Mouse (Mus musculus) limb, embryonic 15.5 days (tissue): ENCODE data around the gene Dazap2. TPM values are rescaled to one million over a fixed set of nuclear protein-coding genes. Genes with fewer than 3 reads are reported as not detected.
A peak's percentile ranks its signal among the peaks of the same experiment; 100 is the strongest.

Source experiments
- ATAC-seq: fragments of 200-750 bp; cut with Nextera tagmentation; 2 replicates; pipeline ENCODE4 v1.8.0; 2017; ENCODE audit warnings: low read depth, moderate TSS enrichment; ENCODE audit not compliant: insufficient number of reproducible peaks, low FRiP score, low TSS enrichment
- H3K27ac ChIP-seq: fragments of 300-500 bp; sonication (generic); 2 replicates; pipeline ENCODE4 v1.5.1; 2015; ENCODE audit warnings: moderate library complexity, mild to moderate bottlenecking, inconsistent platforms
- H3K27me3 ChIP-seq: fragments of 300-500 bp; sonication (generic); 2 replicates; pipeline ENCODE4 v1.6.1; 2015; ENCODE audit warnings: inconsistent platforms
- H3K36me3 ChIP-seq: fragments of 300-500 bp; sonication (generic); 2 replicates; pipeline ENCODE4 v1.6.1; 2015; ENCODE audit warnings: inconsistent platforms
- H3K4me1 ChIP-seq: fragments of 300-500 bp; sonication (generic); 2 replicates; pipeline ENCODE4 v1.6.1; 2015; ENCODE audit warnings: inconsistent platforms
- H3K4me2 ChIP-seq: fragments of 300-500 bp; sonication (generic); 2 replicates; pipeline ENCODE4 v1.6.1; 2015; ENCODE audit warnings: mild to moderate bottlenecking, inconsistent platforms
- H3K4me3 ChIP-seq: fragments of 300-500 bp; sonication (generic); 2 replicates; pipeline ENCODE4 v1.5.1; 2015; ENCODE audit warnings: mild to moderate bottlenecking, inconsistent platforms
- H3K9ac ChIP-seq: fragments of 300-500 bp; sonication (generic); 2 replicates; pipeline ENCODE4 v1.6.1; 2015; ENCODE audit warnings: inconsistent platforms
- H3K9me3 ChIP-seq: fragments of 300-500 bp; sonication (generic); 2 replicates; pipeline ENCODE4 v1.6.1; 2016; ENCODE audit warnings: inconsistent platforms
- WGBS: fragments of 180-500 bp; shearing (Covaris S2); methylation state at CpG from one replicate; pipeline ENCODE4 v1.1.7; 2015; 5-methylcytosine and 5-hydroxymethylcytosine counted together
- polyA plus RNA-seq: library from polyadenylated mRNA; unstranded; fragments of >200 nt; fragmentation: Nextera tagmentation; extraction: Ambion mirVana; gene quantifications from 2 replicates; pipeline ENCODE4 v1.2.1, GENCODE M21; 2015

Gene Dazap2
- polyA plus RNA-seq = 166 and 185 TPM in 2 replicates

DNA sequence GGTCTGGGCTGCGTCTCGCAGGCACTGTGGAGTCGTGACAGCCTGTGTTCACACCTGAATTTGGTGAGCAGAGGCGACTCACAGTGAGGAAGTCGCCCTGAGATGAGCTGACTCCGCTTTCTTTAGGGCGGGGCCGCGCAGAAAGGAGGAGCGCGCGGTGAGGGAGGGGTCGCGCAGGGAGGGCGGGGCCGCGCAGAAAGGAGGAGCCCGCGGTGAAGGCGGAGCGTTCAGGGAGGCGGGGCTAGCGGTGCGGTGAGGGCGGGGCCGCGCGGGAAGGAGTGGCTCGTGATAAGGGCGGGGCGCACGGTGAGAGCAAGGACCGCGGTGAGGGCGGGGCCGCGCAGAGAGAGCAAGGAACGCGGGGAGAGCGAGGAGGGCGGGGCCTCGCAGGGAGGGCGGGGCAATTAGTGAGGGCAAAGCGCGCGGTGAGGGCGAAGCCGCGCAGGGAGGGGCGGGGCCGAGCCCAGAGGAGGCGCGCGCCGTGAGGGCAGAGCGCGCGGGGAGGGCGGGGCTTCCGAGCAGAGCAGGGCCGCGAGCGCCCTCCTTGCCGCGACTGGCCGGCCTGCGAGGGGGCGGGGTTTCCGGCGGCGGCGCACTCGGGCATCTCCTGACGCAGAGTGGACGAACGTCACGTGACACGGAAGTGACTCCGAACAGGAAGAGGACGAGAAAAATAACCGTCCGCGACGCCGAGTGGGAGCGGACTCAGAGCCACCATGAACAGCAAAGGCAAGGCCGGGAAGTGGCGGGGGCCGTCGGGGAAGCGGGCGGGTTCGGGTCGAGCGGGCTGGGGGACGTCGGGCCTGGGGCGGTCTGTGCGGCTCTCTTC is at the start of gene Dazap2:
TSS of gene Dazap2 (plus strand) at position 354 of the 829 bp plus-strand sequence.
- 0 out of 2 replicates have a peak, but pooled peaks cover 1% of the 10 kb centered on the region for H3K27me3 ChIP-seq
- H3K27ac ChIP-seq = peak within 1 kb of the TSS; percentile 99
- under 1% methylated on average over 88 of the region's 99 CpGs for whole genome bisulfite sequencing
- H3K36me3 ChIP-seq = peaks cover 25% of the 10 kb centered on the region
- peaks cover 21% of the 10 kb centered on the region for H3K4me1 ChIP-seq
- no peaks in the 10 kb centered on the region for H3K9me3 ChIP-seq
- H3K4me3 ChIP-seq = peak within 1 kb of the TSS; percentile 97
- H3K4me2 ChIP-seq = peak within 1 kb of the TSS; percentile 86
- peak within 1 kb of the TSS; percentile 91 for H3K9ac ChIP-seq
- ATAC-seq = peak; percentile 86

DNA sequence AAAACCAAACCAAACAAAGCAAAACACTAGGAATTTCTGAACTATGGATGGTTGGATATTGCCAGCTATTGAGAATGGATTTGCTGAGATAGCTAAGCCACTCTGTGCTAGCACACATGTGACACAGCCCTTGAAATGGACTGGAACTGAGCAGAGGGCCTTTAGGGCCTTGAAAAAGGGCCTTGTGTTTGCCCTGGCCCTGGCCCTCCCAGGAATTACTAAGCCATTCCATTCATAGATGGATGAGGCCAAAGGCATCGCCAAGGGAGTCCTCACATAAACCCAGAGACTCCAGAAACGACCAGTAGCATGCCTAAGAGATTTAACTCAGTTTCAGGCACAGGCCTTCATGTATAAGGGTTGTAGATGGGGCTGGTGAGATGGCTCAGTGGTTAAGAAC is 48.6 kb upstream of the Dazap2 start:
- H3K4me1 ChIP-seq = no peaks in the 10 kb centered on the region
- no peak for ATAC-seq
- H3K4me3 ChIP-seq = no peak overlapping the region
- H3K9ac ChIP-seq = no peak overlapping the region
- no peaks in the 10 kb centered on the region for H3K36me3 ChIP-seq
- no peak overlapping the region for H3K27ac ChIP-seq
- no peaks in the 10 kb centered on the region for H3K9me3 ChIP-seq
- no peak overlapping the region for H3K4me2 ChIP-seq
- no peaks in the 10 kb centered on the region for H3K27me3 ChIP-seq
- 78% methylated on average over 2 of the region's 2 CpGs for WGBS

DNA sequence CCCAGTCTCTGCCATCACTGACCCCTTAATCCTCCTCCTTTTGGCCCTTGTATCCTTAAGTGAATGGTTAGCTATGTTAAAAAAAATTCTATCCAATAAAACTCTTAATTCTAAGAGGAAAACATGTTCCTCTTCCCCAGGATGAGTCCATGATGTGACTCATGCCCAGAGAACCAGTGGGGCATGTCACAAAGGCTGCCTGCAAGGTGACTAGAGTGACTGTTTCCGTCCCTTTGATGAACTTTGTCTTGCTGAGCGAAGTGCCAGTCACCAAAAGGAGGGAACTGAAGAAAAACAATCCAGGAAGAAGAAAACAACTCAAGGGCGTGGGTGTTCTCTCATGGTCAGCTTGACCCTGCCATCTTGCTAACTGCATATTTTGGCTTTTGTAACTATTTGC is 45.9 kb upstream of the Dazap2 start:
- H3K4me2 ChIP-seq = no peak overlapping the region
- no peaks in the 10 kb centered on the region for H3K27me3 ChIP-seq
- H3K4me3 ChIP-seq = no peak overlapping the region
- H3K9me3 ChIP-seq = no peaks in the 10 kb centered on the region
- 67% methylated on average over 3 of the region's 3 CpGs for WGBS
- no peaks in the 10 kb centered on the region for H3K36me3 ChIP-seq
- H3K4me1 ChIP-seq = peaks cover 11% of the 10 kb centered on the region
- no peak for ATAC-seq
- no peak overlapping the region for H3K9ac ChIP-seq
- no peak overlapping the region for H3K27ac ChIP-seq

GRCm38 (mm10) chr15:100573946-100574345 is 41.2 kb upstream of the Dazap2 start:
- no peak for ATAC-seq
- no peaks in the 10 kb centered on the region for H3K9me3 ChIP-seq
- no peaks in the 10 kb centered on the region for H3K27me3 ChIP-seq
- 24% methylated on average over 6 of the region's 6 CpGs for WGBS
- peaks cover 17% of the 10 kb centered on the region for H3K4me1 ChIP-seq
- H3K27ac ChIP-seq = peak overlapping the region; percentile 48; the same call in 1 of the 2 replicates
- H3K9ac ChIP-seq = no peak overlapping the region
- H3K4me2 ChIP-seq = no peak overlapping the region
- H3K36me3 ChIP-seq = no peaks in the 10 kb centered on the region
- no peak overlapping the region for H3K4me3 ChIP-seq

DNA sequence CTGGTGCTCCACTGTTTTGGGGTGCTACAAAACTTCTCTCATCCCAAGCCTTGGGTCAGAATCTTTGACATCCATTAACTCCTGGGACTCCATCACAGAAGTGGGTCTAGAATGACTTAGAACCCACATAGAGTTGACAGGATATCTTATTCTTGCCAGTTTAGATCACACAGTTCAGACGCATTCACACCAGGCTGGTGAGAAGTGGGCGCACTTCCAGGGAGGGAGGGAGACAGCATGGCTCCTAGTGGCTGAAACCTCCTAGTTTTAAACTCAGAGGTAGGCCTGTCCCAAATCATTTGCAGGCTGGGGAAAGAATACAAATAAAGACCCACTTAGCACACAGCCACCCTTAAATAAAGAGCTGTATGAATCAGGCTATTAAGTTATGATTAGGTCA is 40.8 kb upstream of the Dazap2 start:
- Histone ChIP-seq H3K4me1 (peaks cover 17% of the 10 kb centered on the region), H3K9me3 (no peaks in the 10 kb centered on the region), H3K4me3 (no peak overlapping the region), H3K4me2 (no peak overlapping the region), H3K27me3 (no peaks in the 10 kb centered on the region), H3K36me3 (0 out of 2 replicates have a peak, but pooled peaks cover 3% of the 10 kb centered on the region), H3K9ac (no peak overlapping the region), H3K27ac (0 out of 2 replicates have a peak overlapping the region, but pooled peaks have one; percentile 27)
- ATAC-seq = no peak
- WGBS = 55% methylated on average over 2 of the region's 2 CpGs

DNA sequence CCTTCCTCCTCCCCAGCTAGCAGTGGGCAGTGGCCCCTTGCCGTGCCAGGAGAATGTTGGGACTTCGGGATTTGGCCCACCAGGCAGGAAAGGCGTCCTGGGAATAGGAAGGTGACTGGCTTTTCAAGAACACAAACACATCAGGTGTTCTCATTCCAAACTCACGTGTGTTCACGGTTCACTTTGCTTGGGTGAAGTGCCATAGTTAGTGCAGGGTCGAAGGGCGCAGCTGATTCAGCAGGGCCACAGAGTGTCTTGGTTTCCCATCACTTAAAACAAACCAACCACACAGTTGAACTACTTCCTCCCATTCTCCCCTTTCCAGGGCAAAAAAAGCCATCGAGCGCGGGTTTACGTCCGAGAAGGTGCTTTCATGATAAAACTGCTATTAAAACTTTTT is 39.8 kb upstream of the Dazap2 start:
- no peak overlapping the region for H3K9ac ChIP-seq
- no peaks in the 10 kb centered on the region for H3K9me3 ChIP-seq
- WGBS = 86% methylated on average over 12 of the region's 12 CpGs
- 0 out of 2 replicates have a peak, but pooled peaks cover 4% of the 10 kb centered on the region for H3K36me3 ChIP-seq
- no peak overlapping the region for H3K4me2 ChIP-seq
- ATAC-seq = no peak
- no peak overlapping the region for H3K4me3 ChIP-seq
- peaks cover 17% of the 10 kb centered on the region for H3K4me1 ChIP-seq
- no peaks in the 10 kb centered on the region for H3K27me3 ChIP-seq
- no peak overlapping the region for H3K27ac ChIP-seq

GRCm38 (mm10) chr15:100576392-100576791 is 38.8 kb upstream of the Dazap2 start:
- Histone ChIP-seq H3K4me2 (no peak overlapping the region), H3K27me3 (no peaks in the 10 kb centered on the region), H3K4me1 (peaks cover 17% of the 10 kb centered on the region), H3K36me3 (0 out of 2 replicates have a peak, but pooled peaks cover 4% of the 10 kb centered on the region), H3K9me3 (no peaks in the 10 kb centered on the region), H3K9ac (no peak overlapping the region), H3K4me3 (no peak overlapping the region), H3K27ac (no peak overlapping the region)
- no peak for ATAC-seq
- WGBS = 85% methylated on average over 6 of the region's 6 CpGs

DNA sequence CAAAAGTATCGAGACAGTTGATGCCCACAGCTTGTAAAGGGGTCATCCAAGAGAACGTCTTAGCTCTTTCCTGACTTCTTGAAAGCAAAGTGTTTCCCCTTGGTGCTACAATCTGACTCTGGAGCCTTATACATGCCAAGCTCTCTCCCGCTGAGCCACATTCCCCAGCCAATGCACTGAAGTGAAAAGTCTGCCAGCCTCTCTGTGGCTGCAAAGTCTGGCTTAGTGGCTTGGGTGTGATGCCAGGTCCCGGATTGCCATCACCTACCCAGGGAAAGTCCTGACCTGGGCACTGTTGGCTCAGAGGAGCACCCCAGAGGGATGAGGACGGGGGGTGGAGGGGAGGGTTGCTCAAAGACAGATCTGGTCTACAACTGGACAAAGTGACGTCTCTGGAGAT is 38.3 kb upstream of the Dazap2 start:
- Histone ChIP-seq H3K4me2 (no peak overlapping the region), H3K27ac (no peak overlapping the region), H3K4me1 (peaks cover 17% of the 10 kb centered on the region), H3K9ac (no peak overlapping the region), H3K9me3 (no peaks in the 10 kb centered on the region), H3K36me3 (0 out of 2 replicates have a peak, but pooled peaks cover 4% of the 10 kb centered on the region), H3K27me3 (no peaks in the 10 kb centered on the region), H3K4me3 (no peak overlapping the region)
- no peak for ATAC-seq
- 77% methylated on average over 6 of the region's 6 CpGs for WGBS

DNA sequence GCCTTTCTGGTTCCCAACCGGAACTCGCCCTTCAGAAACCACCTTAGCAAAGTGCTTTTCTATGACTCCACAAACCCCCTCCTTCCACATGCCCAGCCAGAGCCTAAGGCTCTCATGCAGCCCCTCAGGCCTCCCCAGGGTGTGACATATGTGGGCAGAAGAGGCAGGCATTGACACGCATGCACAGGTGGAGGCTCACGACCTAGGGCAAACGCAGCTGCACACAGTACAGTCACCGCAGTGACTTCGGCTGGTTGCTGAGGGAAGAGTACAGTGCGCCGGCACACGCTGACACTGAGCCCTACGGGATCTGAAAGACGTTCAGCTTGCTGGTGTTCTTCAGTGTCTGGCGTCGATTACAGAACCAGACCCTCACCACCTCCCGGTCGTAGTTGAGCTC is 37.2 kb upstream of the Dazap2 start:
- peaks cover 17% of the 10 kb centered on the region for H3K4me1 ChIP-seq
- H3K4me2 ChIP-seq = no peak overlapping the region
- 73% methylated on average over 16 of the region's 16 CpGs for WGBS
- H3K4me3 ChIP-seq = no peak overlapping the region
- no peak overlapping the region for H3K27ac ChIP-seq
- ATAC-seq = peak; percentile 35; the same call in 1 of the 2 replicates
- no peaks in the 10 kb centered on the region for H3K27me3 ChIP-seq
- no peak overlapping the region for H3K9ac ChIP-seq
- H3K36me3 ChIP-seq = 0 out of 2 replicates have a peak, but pooled peaks cover 6% of the 10 kb centered on the region
- H3K9me3 ChIP-seq = no peaks in the 10 kb centered on the region

- Histone ChIP-seq H3K27me3 (no peaks in the 10 kb centered on the region), H3K4me2 (no peak overlapping the region), H3K4me1 (no peaks in the 10 kb centered on the region), H3K9me3 (no peaks in the 10 kb centered on the region), H3K27ac (no peak overlapping the region), H3K9ac (no peak overlapping the region), H3K36me3 (0 out of 2 replicates have a peak, but pooled peaks cover 14% of the 10 kb centered on the region), H3K4me3 (no peak overlapping the region)
- 83% methylated on average over 10 of the region's 10 CpGs for WGBS
- no peak for ATAC-seq
These were observed 35.0 kb upstream of the Dazap2 start for GRCm38 (mm10) chr15:100580108-100580507.

DNA sequence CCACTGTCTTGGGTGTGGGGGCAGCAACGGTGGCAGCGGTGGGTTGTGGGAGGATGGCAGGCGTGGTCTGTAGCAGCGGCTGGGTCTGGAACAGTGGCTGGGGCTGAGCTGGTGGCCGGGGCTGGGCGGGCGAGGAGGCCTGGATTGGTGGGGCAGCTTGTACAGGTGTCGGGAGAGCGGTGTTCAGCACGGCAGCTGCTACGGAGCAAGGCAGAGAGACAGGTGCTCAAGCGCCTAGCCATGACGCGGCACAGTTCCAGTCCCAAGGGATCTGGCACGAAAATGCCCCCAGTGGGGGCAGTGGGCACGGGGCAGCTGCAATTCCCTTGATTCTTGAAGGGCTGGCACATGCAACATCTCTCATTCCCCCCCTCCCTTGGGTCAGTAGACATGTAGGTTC is 29.2 kb upstream of the Dazap2 start:
- Histone ChIP-seq H3K4me1 (no peaks in the 10 kb centered on the region), H3K9ac (no peak overlapping the region), H3K27ac (no peak overlapping the region), H3K36me3 (peaks cover 39% of the 10 kb centered on the region), H3K27me3 (no peaks in the 10 kb centered on the region), H3K4me3 (no peak overlapping the region), H3K4me2 (no peak overlapping the region), H3K9me3 (no peaks in the 10 kb centered on the region)
- WGBS = 91% methylated on average over 16 of the region's 16 CpGs
- ATAC-seq = no peak

GRCm38 (mm10) chr15:100587166-100587565 is 28.0 kb upstream of the Dazap2 start:
- ATAC-seq = no peak
- Histone ChIP-seq H3K4me2 (no peak overlapping the region), H3K9ac (no peak overlapping the region), H3K36me3 (peaks cover 39% of the 10 kb centered on the region), H3K27ac (no peak overlapping the region), H3K9me3 (no peaks in the 10 kb centered on the region), H3K27me3 (no peaks in the 10 kb centered on the region), H3K4me3 (no peak overlapping the region), H3K4me1 (no peaks in the 10 kb centered on the region)
- 75% methylated on average over 4 of the region's 4 CpGs for WGBS
